Comparison of ENCODE assay signal across 11 mouse cellular contexts in the genomic region with DNA sequence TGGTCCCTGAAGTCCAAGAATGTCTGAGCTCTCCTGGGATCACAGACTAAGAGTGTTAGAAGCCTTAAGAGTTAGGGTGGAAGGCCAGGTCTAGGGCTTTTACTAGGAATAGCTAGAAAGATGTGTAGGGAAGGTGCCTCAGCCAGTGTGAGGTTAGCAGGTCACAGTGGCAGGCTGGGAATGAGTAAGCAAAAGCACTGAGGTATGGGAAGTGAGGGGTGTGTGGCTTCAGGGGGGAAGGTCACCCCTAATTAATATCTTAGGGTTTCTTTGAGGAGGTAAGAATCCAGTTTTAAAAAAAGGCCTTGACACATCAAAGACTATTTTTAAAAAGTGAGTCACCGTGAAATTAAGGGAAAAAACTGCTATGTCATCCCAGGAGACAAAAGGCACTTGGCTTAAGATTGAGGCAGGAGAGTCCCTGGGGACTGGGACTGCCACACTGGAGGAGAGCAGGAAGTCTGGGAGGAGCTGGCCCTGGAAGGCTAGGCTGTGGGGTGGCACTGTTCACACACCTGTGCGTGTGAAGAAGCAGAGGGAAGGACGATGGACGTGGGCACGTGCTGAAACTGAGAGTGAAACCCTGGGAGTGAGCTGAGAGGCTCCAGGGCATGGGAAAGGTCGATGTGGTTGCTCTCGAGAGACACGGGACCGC.
DNase-seq lines count a peak whose midpoint lies in the region; ATAC-seq and TF ChIP-seq lines count a peak whose summit lies in the region.
"Had no signal": no experiment of that assay in that cellular context is flagged by ENCODE, and none has a peak within 500 bp of the region (broad histone marks: within the 10 kb centered on the region; RNA-seq: fewer than 3 reads in every experiment).

No protein-coding gene starts in this region.

- intact Hi-C loops in heart, adult 2 months (cut with DNase I) = no loop called here
- intact Hi-C loops in heart, postnatal 25 days (cut with DNase I) = no loop called here

- peak overlapping the region; percentile 22 for H3K27ac ChIP-seq in heart, adult 2 months
- peak overlapping the region; percentile 36; the same call in 1 of the 2 replicates for H3K27ac ChIP-seq in embryonic fibroblast, embryonic 13.5 days (ENCODE audit: insufficient read depth, low read length)
- H3K27ac ChIP-seq in cerebellum, adult 2 months (ENCODE audit: insufficient read depth, low read length) = no peak overlapping the region
- H3K27ac ChIP-seq: embryonic facial prominence, embryonic 10.5 days had no signal

- TF ChIP-seq POLR2A in heart, adult 2 months (IDR thresholded peaks at IDR 0.05; ENCODE audit: insufficient read depth, low read depth, low read length) = no peak
- no peak for TF ChIP-seq POLR2A in embryonic fibroblast, embryonic 13.5 days (IDR thresholded peaks at IDR 0.05; ENCODE audit: low read depth, low read length)
- TF ChIP-seq POLR2A in cerebellum, adult 2 months (IDR thresholded peaks at IDR 0.05; ENCODE audit: borderline replicate concordance, insufficient read depth, low read length) = no peak

- no peak for DNase-seq in heart, adult 2 months
- DNase-seq in heart, postnatal 25 days (ENCODE audit: low spot score) = no peak
- no peak for DNase-seq in cerebellum, adult 2 months
- no peak for DNase-seq in embryo, embryonic 10.5 days (ENCODE audit: low spot score)
- DNase-seq in thymus, postnatal 14 days = no peak
- DNase-seq: kidney, adult 9 months had no signal

- TF ChIP-seq EP300 in heart, adult 2 months (IDR thresholded peaks at IDR 0.05; ENCODE audit: insufficient read depth, low read depth, low read length) = no peak

- 30% methylated on average over 9 of the region's 9 CpGs for WGBS in heart, adult 2 months
- WGBS in cerebellum, adult 2 months = 43% methylated on average over 9 of the region's 9 CpGs

- ATAC-seq in megakaryocyte, adult 5-6 weeks (ENCODE audit: poor library complexity, severe bottlenecking) = no peak
- ATAC-seq: midbrain, embryonic 16.5 days had no signal

- no peaks in the 10 kb centered on the region for H3K27me3 ChIP-seq in heart, adult 2 months (ENCODE audit: control insufficient read depth, insufficient read depth, low read length)
- no peaks in the 10 kb centered on the region for H3K27me3 ChIP-seq in megakaryocyte, embryonic 14.5 days (replicated peaks)
- no peaks in the 10 kb centered on the region for H3K27me3 ChIP-seq in cerebellum, adult 2 months (ENCODE audit: control insufficient read depth, insufficient read depth, low read length)

- TF ChIP-seq CTCF in heart, adult 2 months (IDR thresholded peaks at IDR 0.05) = no peak
- TF ChIP-seq CTCF in embryonic fibroblast, embryonic 13.5 days (IDR thresholded peaks at IDR 0.05; ENCODE audit: borderline replicate concordance, insufficient read depth, low read length) = no peak
- TF ChIP-seq CTCF in cerebellum, adult 2 months (IDR thresholded peaks at IDR 0.05; ENCODE audit: borderline replicate concordance, insufficient read depth, low read depth, low read length) = no peak

- no peaks in the 10 kb centered on the region for H3K79me2 ChIP-seq in heart, adult 2 months (replicated peaks; ENCODE audit: control insufficient read depth, insufficient read depth, low read length)

- H3K4me1 ChIP-seq in heart, adult 2 months (ENCODE audit: control insufficient read depth, insufficient read depth, low read length) = peaks cover 21% of the 10 kb centered on the region
- H3K4me1 ChIP-seq in megakaryocyte, embryonic 14.5 days = peaks cover 71% of the 10 kb centered on the region
- peaks cover 23% of the 10 kb centered on the region for H3K4me1 ChIP-seq in embryonic fibroblast, embryonic 13.5 days (ENCODE audit: control insufficient read depth, insufficient read depth, low read length)
- H3K4me1 ChIP-seq in cerebellum, adult 2 months (ENCODE audit: control insufficient read depth, insufficient read depth, low read length) = peaks cover 21% of the 10 kb centered on the region

- H3K36me3 ChIP-seq in heart, adult 2 months (ENCODE audit: control insufficient read depth, insufficient read depth, low read length) = no peaks in the 10 kb centered on the region
- H3K36me3 ChIP-seq in megakaryocyte, embryonic 14.5 days (replicated peaks; ENCODE audit: low read length) = no peaks in the 10 kb centered on the region
- H3K36me3 ChIP-seq: embryonic facial prominence, embryonic 10.5 days had no signal

- H3K9ac ChIP-seq in heart, adult 2 months (ENCODE audit: low read depth, low read length) = no peak overlapping the region

- no peak overlapping the region for H3K4me3 ChIP-seq in heart, adult 2 months
- H3K4me3 ChIP-seq in megakaryocyte, embryonic 14.5 days (replicated peaks) = peak overlapping the region; percentile 85
- no peak overlapping the region for H3K4me3 ChIP-seq in embryonic fibroblast, embryonic 13.5 days (ENCODE audit: insufficient read depth, low read length)
- no peak overlapping the region for H3K4me3 ChIP-seq in cerebellum, adult 2 months (replicated peaks; ENCODE audit: insufficient read depth, low read depth, low read length)
- H3K4me3 ChIP-seq: embryonic facial prominence, embryonic 10.5 days had no signal

- H3K9me3 ChIP-seq in megakaryocyte, embryonic 14.5 days = no peaks in the 10 kb centered on the region
- H3K9me3 ChIP-seq: embryonic facial prominence, embryonic 10.5 days had no signal
